Mouse (Mus musculus) c-Kit-positive CD71-positive TER-119-positive erythroid progenitor cells, embryonic 14.5 days (primary cell): ENCODE measurements at regions not wholly inside any gene's neighbourhood (a gene's known extent, or its start where the extent isn't known, plus 50 kb on each side); places are given as distances from the start of the nearest gene placed in this dataset.
"Not testable (repeated sequence)": the region's sequence is repeated elsewhere in the genome, so short reads cannot be mapped to it uniquely, and the experiment has no call there.

Source experiments
- DNase-seq: peaks from one replicate; pipeline ENCODE4 v3.0.0-alpha.2; 2013; ENCODE audit warnings: low spot score

DNA sequence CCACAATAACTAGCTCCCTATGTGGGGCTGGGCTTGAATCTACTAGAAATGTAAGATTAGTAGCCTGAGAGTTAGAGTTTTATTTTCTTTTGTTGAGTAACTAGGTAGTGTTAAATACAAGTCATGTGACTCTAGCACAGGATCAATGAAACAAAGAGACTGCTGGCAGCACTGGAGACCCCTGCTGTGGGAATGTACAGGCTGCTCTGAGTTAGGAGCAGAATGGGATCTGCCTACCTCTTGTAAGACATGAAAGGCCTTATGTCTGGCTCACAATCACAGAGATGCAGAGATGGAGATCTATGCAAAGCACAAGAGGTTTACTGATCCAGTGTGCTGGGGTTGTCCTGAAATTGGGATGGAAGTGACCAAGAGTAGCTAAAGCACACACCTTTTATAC is 193.9 kb upstream of the Kcnmb2 start:
- not testable (repeated sequence) for DNase-seq

DNA sequence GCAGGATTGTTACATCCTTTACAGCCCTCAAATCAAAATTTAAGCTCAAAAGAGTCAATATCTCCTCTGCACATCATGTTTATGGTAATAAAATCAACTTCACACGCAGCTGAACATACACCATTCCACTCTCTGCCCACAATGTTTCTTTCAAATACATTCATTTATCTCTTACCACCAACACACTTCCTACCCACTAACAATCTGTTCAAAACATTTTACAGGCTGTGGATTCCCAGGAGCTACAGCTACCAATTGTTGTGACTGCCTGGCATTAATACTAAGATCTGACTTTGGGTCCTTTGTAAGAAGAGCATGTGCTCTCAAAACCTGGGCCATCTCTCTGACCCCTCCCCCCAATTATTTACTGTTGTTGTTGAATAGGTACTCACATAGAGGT is 161.0 kb upstream of the Kcnmb2 start:
- DNase-seq = no peak

DNA sequence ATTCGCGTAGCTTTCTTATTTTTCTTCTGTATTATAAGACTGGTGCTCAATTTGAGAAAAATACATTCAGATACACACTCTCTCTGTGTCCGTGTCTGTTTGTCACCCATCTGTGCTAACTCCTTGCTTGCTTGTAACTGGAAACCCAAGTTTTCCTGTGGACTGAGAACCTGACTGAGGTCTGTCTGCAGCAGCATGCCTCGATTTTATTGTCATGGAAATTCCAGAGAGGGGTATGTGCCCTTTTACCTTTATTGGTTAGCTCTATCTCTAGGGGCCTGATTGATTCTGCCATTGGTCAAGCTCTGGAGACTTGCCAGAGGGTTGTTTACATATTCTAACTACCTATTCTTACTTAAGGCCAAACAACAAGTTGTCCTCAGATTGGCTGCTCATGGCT is 146.4 kb upstream of the Kcnmb2 start:
- no peak for DNase-seq

DNA sequence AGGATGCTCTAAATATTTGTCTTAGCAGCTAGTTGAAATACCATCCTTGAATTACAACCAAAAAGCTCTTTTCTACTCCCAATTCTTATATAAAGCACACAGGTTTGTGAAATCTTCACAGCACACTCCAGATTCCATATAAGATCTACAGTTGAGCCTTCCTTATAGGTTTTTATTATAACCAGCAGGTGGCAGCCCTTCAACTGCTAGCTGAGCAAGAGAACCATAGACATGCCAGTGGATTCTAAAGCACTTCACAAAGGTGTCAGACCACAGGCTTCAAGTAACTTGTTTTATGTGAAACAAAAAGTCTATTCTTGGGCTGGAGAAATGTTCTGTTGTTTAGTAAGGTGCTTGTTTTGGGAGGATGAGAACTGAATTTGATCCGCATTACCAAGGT is 133.1 kb upstream of the Kcnmb2 start:
- no peak for DNase-seq

DNA sequence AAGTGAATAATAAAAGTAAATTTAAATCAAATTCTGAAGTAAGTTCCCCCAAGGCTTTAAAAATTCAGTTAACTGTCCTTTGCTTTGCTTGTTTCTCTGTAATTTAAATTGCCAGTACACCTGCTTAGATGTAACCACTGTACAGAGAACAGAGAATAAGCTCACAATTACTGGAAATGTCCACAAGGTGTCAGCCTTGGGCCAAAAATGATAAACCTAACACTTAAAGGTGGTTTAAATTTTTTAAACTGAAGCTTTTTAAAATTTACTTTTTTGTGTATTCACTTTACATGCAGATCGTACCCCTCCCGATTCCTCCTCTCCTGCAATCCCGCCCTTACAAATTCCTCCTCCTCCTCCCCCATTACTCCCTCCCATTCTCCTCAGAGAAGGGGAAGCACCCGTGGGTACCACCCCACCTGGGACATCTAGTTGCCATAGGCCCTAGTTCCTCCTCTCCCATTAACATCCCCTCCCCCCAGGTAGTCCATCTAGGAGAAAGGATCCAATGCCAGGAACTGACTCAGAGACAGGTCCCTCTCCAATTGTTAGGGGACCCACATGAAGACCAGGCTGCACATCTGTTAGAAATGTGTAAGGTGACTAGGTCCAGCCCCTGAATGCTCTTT is 111.9 kb upstream of the Kcnmb2 start:
- peak; percentile 14 for DNase-seq

DNA sequence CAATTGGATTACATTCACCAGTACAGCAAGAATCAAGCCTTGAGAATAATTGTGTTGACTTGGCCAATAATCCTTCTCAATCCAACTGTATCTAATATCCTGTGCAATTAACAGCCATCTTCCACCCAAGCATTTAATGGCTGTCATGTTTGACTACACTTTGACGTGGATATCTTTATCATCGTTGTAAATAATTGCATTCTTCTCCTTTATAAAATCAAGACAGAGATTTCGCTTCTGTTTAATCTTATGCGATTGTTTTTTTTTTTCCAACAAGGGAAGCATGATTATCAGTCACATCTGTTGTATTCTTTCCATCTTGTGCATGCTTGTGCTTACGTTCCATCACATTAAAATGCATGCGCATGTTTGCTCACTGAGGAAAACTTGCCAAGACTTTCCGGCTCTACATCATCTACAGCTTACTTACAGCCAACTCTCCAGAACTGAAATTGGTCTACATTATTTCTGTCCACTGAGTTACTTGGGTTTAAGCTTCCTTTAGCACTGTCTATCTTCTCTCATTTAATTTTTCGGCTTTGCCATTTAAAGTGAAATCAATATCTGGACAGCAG is 108.8 kb upstream of the Kcnmb2 start:
- DNase-seq = no peak

DNA sequence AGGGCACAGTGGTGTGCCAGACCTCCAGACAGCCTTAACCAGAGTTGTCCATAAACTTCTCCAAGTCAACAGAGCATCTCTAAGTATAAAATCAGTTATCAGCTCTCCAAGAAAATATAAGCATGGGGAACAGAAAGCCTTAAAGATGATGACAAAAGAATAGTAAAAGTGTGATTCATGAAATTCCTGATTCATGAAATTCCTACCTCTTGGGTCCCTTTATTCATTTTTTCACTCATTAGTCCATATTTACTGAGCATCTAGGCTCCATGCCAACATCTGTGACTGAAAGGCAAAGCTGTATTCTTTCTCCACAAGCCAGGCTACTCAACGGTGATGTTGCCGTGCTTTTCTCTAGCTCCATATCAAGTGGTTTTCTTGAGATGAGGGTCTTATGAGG is 105.7 kb upstream of the Kcnmb2 start:
- no peak for DNase-seq

DNA sequence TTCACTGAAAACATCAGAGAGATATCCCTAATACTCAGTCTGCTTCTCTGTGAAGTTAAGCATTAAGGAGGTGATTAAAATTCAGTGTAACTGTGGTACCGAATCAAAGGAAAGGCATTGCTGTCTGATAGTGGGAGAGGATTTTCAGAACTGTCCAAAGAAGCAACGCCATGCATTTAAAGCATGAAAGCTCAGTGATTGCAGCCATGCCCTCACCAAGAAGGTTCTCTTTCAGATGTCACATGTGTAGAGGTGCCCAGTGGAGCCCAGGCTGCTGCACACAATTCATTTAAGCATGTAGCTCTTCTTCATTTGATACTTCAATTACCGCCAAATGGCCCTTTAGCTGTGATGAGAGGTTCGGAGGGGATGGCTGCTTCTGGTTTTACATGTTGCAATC is 103.1 kb upstream of the Kcnmb2 start:
- no peak for DNase-seq

DNA sequence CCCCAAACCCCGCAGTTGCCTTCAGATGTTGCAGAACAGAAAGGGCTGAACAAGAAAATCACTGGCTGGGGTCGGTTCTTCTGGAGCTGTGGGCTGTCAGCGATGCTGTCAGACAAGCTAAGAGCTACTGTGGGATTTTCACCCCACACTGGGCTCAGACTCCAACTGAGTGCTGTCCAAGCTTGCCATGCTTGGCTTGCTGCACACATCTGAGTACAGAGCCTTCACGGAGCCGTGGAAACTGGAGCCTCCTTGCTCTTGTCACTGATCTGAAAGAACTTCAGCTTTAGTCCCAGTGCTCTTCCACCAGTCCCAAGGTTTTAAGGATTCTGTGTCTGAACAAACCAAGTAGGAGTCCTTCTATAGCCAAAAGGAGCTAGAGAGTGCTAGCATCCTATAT is 98.3 kb upstream of the Kcnmb2 start:
- DNase-seq = no peak

DNA sequence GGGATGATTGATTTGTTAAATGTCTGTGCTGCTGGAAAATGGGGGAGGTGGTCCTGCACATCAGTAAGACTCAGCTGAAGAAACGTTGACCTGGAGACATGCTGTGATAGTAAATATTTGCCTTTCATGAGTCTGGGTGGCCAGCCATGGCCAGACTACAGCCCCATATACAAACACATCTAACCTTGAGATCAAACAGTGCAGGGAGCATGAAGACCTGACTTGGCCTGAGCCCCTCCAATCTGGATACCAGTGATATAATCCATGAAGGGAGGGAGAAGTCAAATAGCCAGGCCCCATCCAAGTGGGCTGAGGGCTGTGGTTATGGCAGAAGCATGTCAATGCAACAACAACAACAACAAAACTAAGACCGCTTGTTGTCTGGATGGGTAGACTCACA is 94.6 kb upstream of the Kcnmb2 start:
- DNase-seq = no peak

DNA sequence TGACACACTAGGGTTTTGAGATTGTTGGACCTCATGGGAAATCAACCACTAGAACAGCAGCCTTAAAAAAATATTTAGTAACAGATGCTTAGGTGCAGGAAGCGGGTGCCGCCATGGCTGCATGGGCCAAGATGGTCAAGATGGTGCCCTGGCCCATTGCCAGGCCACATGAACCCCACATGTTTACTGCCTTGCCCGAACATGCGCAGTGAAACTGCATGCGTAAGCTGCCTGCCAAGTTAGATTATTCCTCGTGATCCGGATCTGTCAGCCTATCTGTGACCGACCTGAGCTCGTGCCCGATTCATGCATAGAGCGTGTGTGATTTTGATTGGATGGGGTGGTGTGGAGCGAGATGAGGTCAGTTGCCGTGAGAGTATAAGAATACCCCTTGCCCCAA is 93.2 kb upstream of the Kcnmb2 start:
- not testable (repeated sequence) for DNase-seq

DNA sequence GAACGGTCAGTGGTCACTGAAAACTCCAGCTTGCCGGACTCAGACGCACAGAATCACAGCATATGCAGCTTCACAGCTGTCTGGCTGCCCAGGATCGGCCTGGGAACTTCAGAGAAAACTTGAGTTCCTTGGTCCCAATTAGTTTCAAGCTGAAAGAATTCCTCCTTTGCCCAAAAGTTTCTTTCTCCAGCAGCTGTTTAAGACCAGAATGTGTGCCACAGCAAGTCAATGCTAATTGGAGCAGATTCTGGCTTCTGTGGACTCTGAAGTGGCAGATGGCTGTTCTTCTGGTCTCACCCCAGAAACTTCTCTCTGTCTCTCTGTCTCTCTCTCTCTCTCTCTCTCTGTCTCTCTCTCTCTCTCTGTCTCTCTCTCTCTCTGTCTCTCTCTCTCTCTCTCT is 91.1 kb upstream of the Kcnmb2 start:
- DNase-seq = no peak

DNA sequence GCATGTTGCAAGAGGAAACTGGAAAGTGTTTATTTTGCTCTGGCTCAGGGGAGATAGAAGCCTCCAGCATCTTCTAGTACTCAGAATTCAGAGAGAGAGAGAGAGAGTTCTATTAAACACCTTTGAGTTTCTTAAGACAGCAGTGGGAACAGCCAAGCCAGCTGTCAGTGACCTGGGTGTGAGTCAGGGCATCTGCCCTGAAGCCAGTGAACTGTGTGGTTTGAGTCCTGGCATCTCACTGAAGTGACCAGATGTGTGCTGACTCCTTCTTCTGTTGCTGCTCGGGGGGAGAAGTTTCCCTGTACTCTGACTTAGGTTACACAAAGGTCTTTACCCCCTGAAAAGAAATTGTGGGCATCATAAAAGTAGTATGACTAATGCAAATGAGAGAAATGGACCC is 70.4 kb upstream of the Kcnmb2 start:
- DNase-seq = no peak

DNA sequence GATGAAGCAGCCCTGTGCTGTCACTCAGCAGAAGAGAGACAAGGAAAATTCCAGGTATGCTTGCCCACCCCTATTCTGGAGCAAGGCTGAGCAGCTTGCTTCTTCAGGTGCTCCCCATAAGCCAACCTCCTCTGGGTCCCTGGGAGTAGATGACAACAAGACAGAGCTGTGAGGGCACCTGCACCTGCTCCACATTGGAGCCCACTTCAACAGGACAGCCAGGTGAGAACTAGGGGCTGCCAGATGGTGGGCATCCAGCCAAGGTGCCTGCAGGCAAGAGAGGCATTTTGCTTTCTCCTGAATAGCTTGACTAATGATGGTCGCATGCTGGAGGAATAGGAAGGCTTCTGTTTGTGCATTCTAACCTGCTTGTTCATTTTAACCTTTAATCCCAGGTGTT is 61.1 kb upstream of the Kcnmb2 start:
- no peak for DNase-seq

DNA sequence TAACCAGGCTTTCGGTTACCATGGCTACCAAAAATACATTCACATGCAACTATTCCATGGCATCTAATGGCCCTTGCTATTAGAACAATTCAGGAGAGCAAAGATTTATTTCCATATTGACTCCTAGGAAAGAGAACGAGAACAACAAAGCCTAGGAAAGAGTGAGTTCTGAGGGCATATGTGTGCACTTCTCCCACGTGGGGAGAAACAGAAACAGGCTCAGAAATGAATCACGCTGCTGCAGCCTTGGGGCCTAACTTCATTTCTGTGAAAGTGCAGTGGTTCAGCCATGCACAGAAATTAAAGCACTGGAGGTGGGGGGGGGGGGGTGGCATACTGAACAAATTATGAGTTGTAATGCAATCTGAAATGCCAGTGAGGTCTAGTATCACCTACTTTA is 55.2 kb upstream of the Kcnmb2 start:
- DNase-seq = no peak
